Comparison of ENCODE assay signal across 11 mouse cellular contexts in genomic region chr4:119970166-119970565, GRCm38 (mm10).
DNase-seq lines count a peak whose midpoint lies in the region; ATAC-seq and TF ChIP-seq lines count a peak whose summit lies in the region.
"Had no signal": no experiment of that assay in that cellular context is flagged by ENCODE, and none has a peak within 500 bp of the region (broad histone marks: within the 10 kb centered on the region; RNA-seq: fewer than 3 reads in every experiment).

No protein-coding gene starts in this region.

- peaks cover 7% of the 10 kb centered on the region for H3K27me3 ChIP-seq in forebrain, embryonic 10.5 days (ENCODE audit: poor library complexity, severe bottlenecking)
- H3K27me3 ChIP-seq in heart, embryonic 12.5 days (replicated peaks) = peaks cover 16% of the 10 kb centered on the region; the same call in 1 of the 2 replicates

- no peak overlapping the region for H3K9ac ChIP-seq in heart, embryonic 12.5 days
- H3K9ac ChIP-seq: heart, embryonic 13.5 days; liver, embryonic 14.5 days had no signal

- H3K27ac ChIP-seq in forebrain, embryonic 10.5 days = 0 out of 2 replicates have a peak overlapping the region, but pooled peaks have one; percentile 20
- H3K27ac ChIP-seq in olfactory bulb, adult 2 months (ENCODE audit: insufficient read depth, low read depth, low read length) = peak overlapping the region; percentile 40
- no peak overlapping the region for H3K27ac ChIP-seq in heart, embryonic 12.5 days (ENCODE audit: poor library complexity, severe bottlenecking)
- H3K27ac ChIP-seq: heart, embryonic 13.5 days; liver, embryonic 14.5 days had no signal

- H3K4me2 ChIP-seq in heart, embryonic 12.5 days = no peak overlapping the region
- H3K4me2 ChIP-seq: heart, embryonic 13.5 days had no signal

- peaks cover 36% of the 10 kb centered on the region for H3K4me1 ChIP-seq in forebrain, embryonic 10.5 days
- H3K4me1 ChIP-seq in olfactory bulb, adult 2 months (ENCODE audit: control insufficient read depth, insufficient read depth, low read length) = peaks cover 52% of the 10 kb centered on the region
- H3K4me1 ChIP-seq in heart, embryonic 12.5 days (replicated peaks) = peaks cover 49% of the 10 kb centered on the region

- no peaks in the 10 kb centered on the region for H3K9me3 ChIP-seq in forebrain, embryonic 10.5 days
- no peaks in the 10 kb centered on the region for H3K9me3 ChIP-seq in heart, embryonic 12.5 days (replicated peaks)
- H3K9me3 ChIP-seq: heart, embryonic 13.5 days had no signal

- ATAC-seq in heart, embryonic 12.5 days (ENCODE audit: insufficient number of reproducible peaks, low FRiP score) = no peak

- no peak for DNase-seq in forebrain, embryonic 10.5 days (ENCODE audit: extremely low spot score, low spot score)
- peak; percentile 69 to 76 for DNase-seq in frontal cortex, postnatal 10 days (ENCODE audit: low spot score in 2 of 2)
- DNase-seq in layer of hippocampus, postnatal 36 days = peak; percentile 67 to 78
- no peak for DNase-seq in embryo, embryonic 11 days
- DNase-seq in ovary, postnatal 10 days (ENCODE audit: low spot score) = no peak
- no peak for DNase-seq in lung, postnatal 10 days
- DNase-seq: spleen, adult 18-20 months had no signal

- TF ChIP-seq POLR2A in olfactory bulb, adult 2 months (IDR thresholded peaks at IDR 0.05; ENCODE audit: insufficient read depth, low read depth, low read length) = no peak

- 48% methylated on average over 9 of the region's 9 CpGs for WGBS in forebrain, embryonic 10.5 days
- 13% methylated on average over 9 of the region's 9 CpGs for WGBS in olfactory bulb, adult 2 months
- WGBS in heart, embryonic 12.5 days = 37% methylated on average over 9 of the region's 9 CpGs

- TF ChIP-seq CTCF in olfactory bulb, adult 2 months (IDR thresholded peaks at IDR 0.05; ENCODE audit: insufficient read depth, low read depth, low read length) = no peak

- no peak overlapping the region for H3K4me3 ChIP-seq in forebrain, embryonic 10.5 days
- H3K4me3 ChIP-seq in olfactory bulb, adult 2 months (ENCODE audit: insufficient read depth, low read depth, low read length) = no peak overlapping the region
- H3K4me3 ChIP-seq in heart, embryonic 12.5 days = no peak overlapping the region
- H3K4me3 ChIP-seq: heart, embryonic 13.5 days had no signal

- H3K36me3 ChIP-seq in forebrain, embryonic 10.5 days (replicated peaks) = no peaks in the 10 kb centered on the region
- H3K36me3 ChIP-seq in heart, embryonic 12.5 days = no peaks in the 10 kb centered on the region
- H3K36me3 ChIP-seq: heart, embryonic 13.5 days had no signal

Comparison
In these comparisons a context has a peak if more than half of its experiments do, and no peak if none do; other contexts are left out.
1. DNase-seq: peak in frontal cortex, postnatal 10 days (2 of 2) and layer of hippocampus, postnatal 36 days (2 of 2); none in forebrain, embryonic 10.5 days (single experiment), embryo, embryonic 11 days (single experiment), ovary, postnatal 10 days (single experiment) and lung, postnatal 10 days (single experiment).